Comparison of ENCODE assay signal across 16 mouse cellular contexts in genomic region chr6:147759485-147759884, GRCm38 (mm10).
"Had no signal": no experiment of that assay in that cellular context is flagged by ENCODE, and none has a peak within 500 bp of the region (broad histone marks: within the 10 kb centered on the region; RNA-seq: fewer than 3 reads in every experiment).

No protein-coding gene starts in this region.

- ATAC-seq: inflammation-experienced regulatory T-cells, adult 6 months had no signal

- H3K4me3 ChIP-seq: limb, embryonic 12.5 days; midbrain, embryonic 12.5 days; neural tube, embryonic 12.5 days; stomach, embryonic 15.5 days had no signal

- H3K36me3 ChIP-seq: limb, embryonic 12.5 days; midbrain, embryonic 12.5 days; neural tube, embryonic 12.5 days; stomach, embryonic 15.5 days had no signal

- H3K27ac ChIP-seq: limb, embryonic 12.5 days; liver, embryonic 14.5 days; macrophage; midbrain, embryonic 12.5 days; neural tube, embryonic 12.5 days; stomach, embryonic 15.5 days had no signal

- DNase-seq: kidney, adult 8-10 months; kidney, postnatal 25 days; layer of hippocampus, adult 9-11 months; layer of hippocampus, postnatal 36 days; liver; lung, embryonic 14.5 days; thymus, adult 2 months; thymus, postnatal 25 days had no signal

- H3K4me1 ChIP-seq: midbrain, embryonic 12.5 days; neural tube, embryonic 12.5 days; stomach, embryonic 15.5 days had no signal

- H3K9me3 ChIP-seq: limb, embryonic 12.5 days; megakaryocyte, embryonic 14.5 days; midbrain, embryonic 12.5 days; neural tube, embryonic 12.5 days; stomach, embryonic 15.5 days had no signal

- H3K27me3 ChIP-seq: midbrain, embryonic 12.5 days; neural tube, embryonic 12.5 days; stomach, embryonic 15.5 days had no signal

- H3K4me2 ChIP-seq: limb, embryonic 12.5 days; lung, embryonic 14.5 days; midbrain, embryonic 12.5 days; neural tube, embryonic 12.5 days; stomach, embryonic 15.5 days had no signal

- H3K9ac ChIP-seq: limb, embryonic 12.5 days; liver, embryonic 14.5 days; lung, embryonic 14.5 days; midbrain, embryonic 12.5 days; neural tube, embryonic 12.5 days; stomach, embryonic 15.5 days had no signal
